Mouse (Mus musculus) embryonic facial prominence, embryonic 13.5 days (tissue): ENCODE results near the gene Tuba1b. TPM values are rescaled to one million over a fixed set of nuclear protein-coding genes. Genes with fewer than 3 reads are reported as not detected.
"Not testable (repeated sequence)": the region's sequence is repeated elsewhere in the genome, so short reads cannot be mapped to it uniquely, and the experiment has no call there.

Experiments
- ATAC-seq: fragments of 200-750 bp; cut with Nextera tagmentation; 2 replicates; pipeline ENCODE4 v1.8.0; 2017; ENCODE audit warnings: low read depth; ENCODE audit not compliant: insufficient number of reproducible peaks, insufficient read depth, low FRiP score, low TSS enrichment
- H3K27ac ChIP-seq: fragments of 300-500 bp; sonication (generic); 2 replicates; pipeline ENCODE4 v1.5.1; 2015; ENCODE audit warnings: moderate library complexity, mild to moderate bottlenecking, inconsistent platforms
- H3K27me3 ChIP-seq: fragments of 300-500 bp; sonication (generic); 2 replicates; pipeline ENCODE4 v1.6.1; 2015; ENCODE audit warnings: mild to moderate bottlenecking, inconsistent platforms
- H3K36me3 ChIP-seq: fragments of 300-500 bp; sonication (generic); 2 replicates; pipeline ENCODE4 v1.6.1; 2015; ENCODE audit warnings: mild to moderate bottlenecking, inconsistent platforms
- H3K4me1 ChIP-seq: fragments of 300-500 bp; sonication (generic); 2 replicates; pipeline ENCODE4 v1.6.1; 2015; ENCODE audit warnings: inconsistent platforms
- H3K4me2 ChIP-seq: fragments of 300-500 bp; sonication (generic); 2 replicates; pipeline ENCODE4 v1.6.1; 2015; ENCODE audit warnings: moderate library complexity, mild to moderate bottlenecking, inconsistent platforms
- H3K4me3 ChIP-seq: fragments of 300-500 bp; sonication (generic); 2 replicates; pipeline ENCODE4 v1.5.1; 2015; ENCODE audit warnings: mild to moderate bottlenecking, inconsistent platforms
- H3K9ac ChIP-seq: fragments of 300-500 bp; sonication (generic); 2 replicates; pipeline ENCODE4 v1.6.1; 2015; ENCODE audit warnings: mild to moderate bottlenecking, inconsistent platforms
- H3K9me3 ChIP-seq: fragments of 300-500 bp; sonication (generic); 2 replicates; pipeline ENCODE4 v1.6.1; 2016; ENCODE audit warnings: inconsistent platforms
- WGBS: fragments of 180-500 bp; shearing (Covaris S2); methylation state at CpG from one replicate; pipeline ENCODE4 v1.1.7; 2015; ENCODE audit warnings: mixed read lengths; 5-methylcytosine and 5-hydroxymethylcytosine counted together
- polyA plus RNA-seq: library from polyadenylated mRNA; unstranded; fragments of >200 nt; fragmentation: Nextera tagmentation; extraction: Ambion mirVana; gene quantifications from 2 replicates; pipeline ENCODE4 v1.2.1, GENCODE M21; 2015

The Tuba1b gene
- polyA plus RNA-seq, 1 experiment from 2014 or later, result 1,651 TPM

DNA sequence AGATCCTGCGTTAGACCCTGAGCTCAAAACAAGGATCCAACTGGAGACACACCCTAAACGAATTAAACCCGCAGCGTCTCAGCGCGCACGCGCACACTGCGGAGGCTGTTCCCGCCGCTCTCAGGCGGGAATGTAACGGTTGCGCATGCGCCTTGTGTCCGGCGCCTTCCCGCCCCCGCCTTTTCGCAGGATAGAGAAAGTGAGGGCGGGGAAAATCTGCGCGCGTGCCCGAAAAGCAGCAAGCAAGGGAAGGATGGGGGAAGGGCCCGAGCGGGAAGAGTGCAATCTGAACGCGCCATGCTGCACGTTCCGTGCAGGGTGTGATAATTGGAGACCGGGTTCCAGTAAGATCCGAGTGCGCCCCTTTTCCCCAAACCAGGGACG, 540 bp downstream of the Tuba1b start:
- Histone ChIP-seq H3K27ac (peak overlapping the region; percentile 99), H3K4me2 (peak overlapping the region; percentile 88), H3K9ac (peak overlapping the region; percentile 95), H3K4me1 (peaks cover 20% of the 10 kb centered on the region), H3K4me3 (peak overlapping the region; percentile 76), H3K27me3 (no peaks in the 10 kb centered on the region), H3K9me3 (no peaks in the 10 kb centered on the region), H3K36me3 (peaks cover 9% of the 10 kb centered on the region)
- peak; percentile 81 for ATAC-seq
- WGBS, result under 1% methylated on average over 35 of the region's 35 CpGs

DNA sequence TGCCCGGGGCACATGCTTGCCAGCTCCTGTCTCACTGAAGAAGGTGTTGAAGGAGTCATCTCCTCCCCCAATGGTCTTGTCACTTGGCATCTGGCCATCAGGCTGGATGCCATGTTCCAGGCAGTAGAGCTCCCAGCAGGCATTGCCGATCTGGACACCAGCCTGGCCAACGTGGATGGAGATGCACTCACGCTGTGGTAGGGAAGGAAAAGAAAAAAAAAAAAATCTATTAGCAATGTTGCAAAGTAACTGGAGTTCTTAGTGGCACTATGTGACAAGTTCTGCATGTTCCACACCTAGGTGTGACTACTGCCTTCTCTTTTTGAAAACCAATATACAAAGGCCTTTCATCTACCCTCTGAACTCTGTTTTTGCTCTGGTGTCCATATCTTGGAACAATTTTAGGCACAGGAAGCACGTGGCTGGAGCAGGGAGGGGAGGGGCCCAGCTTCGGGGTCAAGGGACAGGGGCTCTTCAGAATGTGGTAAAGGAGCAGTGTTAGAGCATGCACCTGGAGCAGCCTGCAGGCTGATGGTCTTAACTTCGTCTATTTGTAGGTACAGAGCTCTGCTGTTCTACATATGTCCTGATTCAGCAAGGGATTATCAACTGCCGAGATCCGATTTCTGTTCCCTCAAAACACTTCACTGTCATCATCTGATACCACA, 1.2 kb downstream of the Tuba1b start:
- peaks cover 26% of the 10 kb centered on the region for H3K4me1 ChIP-seq
- H3K27ac ChIP-seq, result peak overlapping the region; percentile 99
- peak overlapping the region; percentile 88 for H3K4me2 ChIP-seq
- peak overlapping the region; percentile 95 for H3K9ac ChIP-seq
- not testable (repeated sequence) for H3K36me3 ChIP-seq, ATAC-seq, H3K9me3 ChIP-seq, H3K27me3 ChIP-seq
- WGBS, result 12% methylated on average over 8 of the region's 9 CpGs
- H3K4me3 ChIP-seq, result peak overlapping the region; percentile 76

DNA sequence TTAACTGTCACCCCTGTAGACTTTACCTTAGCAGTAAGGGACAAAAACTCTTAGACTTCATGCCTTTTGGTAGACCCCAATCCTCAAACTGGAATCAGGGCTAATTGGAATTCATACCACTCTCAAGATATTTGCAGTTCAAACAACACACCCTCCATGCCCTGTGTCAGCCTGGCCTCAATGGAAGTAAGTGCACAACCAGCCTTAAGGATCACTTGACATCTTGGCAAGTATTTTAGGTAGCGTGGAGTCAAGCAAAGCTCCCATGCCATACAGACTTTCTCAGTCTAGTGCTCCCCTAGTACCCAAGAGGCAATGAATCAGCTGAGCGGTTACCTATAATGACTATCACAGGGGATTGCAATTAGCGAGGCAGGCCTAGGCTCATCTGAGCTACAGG, 3.4 kb downstream of the Tuba1b start:
- H3K4me1 ChIP-seq, result peaks cover 26% of the 10 kb centered on the region
- no peak overlapping the region for H3K27ac ChIP-seq

DNA sequence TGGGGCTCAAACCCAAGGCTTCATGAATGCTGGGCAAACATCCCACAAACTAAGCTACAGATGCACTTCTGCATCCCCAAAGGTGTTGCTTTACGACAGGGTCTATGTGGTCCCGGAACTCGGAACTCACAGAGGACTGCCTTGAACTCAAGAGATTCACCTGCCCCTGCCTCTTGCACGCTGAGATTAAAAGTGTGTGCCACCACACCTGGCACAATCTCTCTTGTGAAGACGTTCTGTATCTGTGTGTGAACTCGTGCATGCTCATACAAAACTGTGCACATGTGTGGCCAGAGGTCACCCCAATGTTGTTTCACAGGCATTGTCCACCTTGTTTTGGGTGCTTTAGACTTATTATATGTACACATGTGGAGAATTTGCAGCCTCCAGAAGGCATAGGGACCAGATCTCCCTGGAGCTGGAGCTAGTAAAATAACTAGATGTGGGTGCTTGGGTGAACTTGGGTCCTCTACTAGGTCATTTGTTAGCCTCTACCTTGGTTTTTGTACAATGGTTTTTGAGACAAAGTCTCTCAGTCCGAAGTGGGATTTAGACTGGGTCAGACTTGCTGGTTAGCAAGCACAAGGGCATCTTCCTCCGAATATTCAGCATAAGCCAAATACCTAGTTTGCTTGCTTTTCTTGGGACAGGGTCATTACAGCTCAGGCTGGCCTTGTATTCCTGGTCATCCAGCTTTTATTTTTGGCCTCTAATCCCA, 4.2 kb downstream of the Tuba1b start:
- no peak for ATAC-seq
- Histone ChIP-seq H3K9ac (no peak overlapping the region), H3K27me3 (no peaks in the 10 kb centered on the region), H3K27ac (no peak overlapping the region), H3K4me2 (no peak overlapping the region), H3K36me3 (peaks cover 9% of the 10 kb centered on the region), H3K9me3 (no peaks in the 10 kb centered on the region), H3K4me3 (no peak overlapping the region), H3K4me1 (peaks cover 18% of the 10 kb centered on the region)
- WGBS, result 52% methylated on average over 8 of the region's 8 CpGs

More for the DNA sequence above, 3.4 kb downstream of the Tuba1b start:
- Histone ChIP-seq H3K4me3 (no peak overlapping the region), H3K4me2 (no peak overlapping the region), H3K9me3 (no peaks in the 10 kb centered on the region), H3K9ac (no peak overlapping the region), H3K27me3 (no peaks in the 10 kb centered on the region), H3K36me3 (peaks cover 9% of the 10 kb centered on the region)
- WGBS, result 76% methylated on average over 3 of the region's 3 CpGs
- no peak for ATAC-seq

DNA sequence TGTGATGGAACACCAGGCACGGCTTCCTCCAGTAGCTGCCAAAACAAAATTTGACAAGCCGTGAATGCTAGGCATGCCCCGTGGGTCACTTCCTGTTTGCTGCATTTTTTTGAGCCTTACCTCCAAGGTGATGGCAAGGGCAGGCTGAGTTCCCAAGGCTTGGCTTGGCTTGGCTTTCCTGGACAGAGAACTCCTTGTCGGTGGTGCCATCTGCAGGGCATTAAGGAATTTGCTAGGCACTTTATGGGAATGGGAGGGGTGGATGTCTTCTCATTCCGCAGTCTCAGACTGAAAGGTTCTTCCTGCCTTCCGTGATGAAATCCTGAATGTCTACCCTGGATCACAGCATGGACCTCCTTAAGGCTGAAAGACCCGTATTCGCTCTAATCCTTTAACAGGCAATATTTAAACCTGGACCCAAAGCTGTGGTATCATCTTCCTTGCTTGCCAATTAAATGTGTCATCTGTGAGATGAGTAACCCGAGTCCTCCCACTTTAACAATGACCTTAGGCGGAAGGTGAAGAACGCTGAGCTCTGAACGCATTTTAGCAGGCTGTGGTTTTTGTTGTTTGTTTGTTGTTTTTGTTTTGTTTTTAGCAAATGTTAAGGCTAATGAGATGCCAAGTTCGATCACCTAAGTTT, 5.6 kb downstream of the Tuba1b start:
- no peaks in the 10 kb centered on the region for H3K27me3 ChIP-seq
- peak overlapping the region; percentile 36; the same call in 1 of the 2 replicates for H3K4me2 ChIP-seq
- no peak overlapping the region for H3K4me3 ChIP-seq
- H3K9me3 ChIP-seq, result no peaks in the 10 kb centered on the region
- 11% methylated on average over 13 of the region's 13 CpGs for WGBS
- H3K9ac ChIP-seq, result no peak overlapping the region
- peaks cover 9% of the 10 kb centered on the region for H3K36me3 ChIP-seq
- peak overlapping the region; percentile 35; the same call in 1 of the 2 replicates for H3K27ac ChIP-seq
- peak; percentile 72; the same call in 1 of the 2 replicates for ATAC-seq
- peaks cover 17% of the 10 kb centered on the region for H3K4me1 ChIP-seq

DNA sequence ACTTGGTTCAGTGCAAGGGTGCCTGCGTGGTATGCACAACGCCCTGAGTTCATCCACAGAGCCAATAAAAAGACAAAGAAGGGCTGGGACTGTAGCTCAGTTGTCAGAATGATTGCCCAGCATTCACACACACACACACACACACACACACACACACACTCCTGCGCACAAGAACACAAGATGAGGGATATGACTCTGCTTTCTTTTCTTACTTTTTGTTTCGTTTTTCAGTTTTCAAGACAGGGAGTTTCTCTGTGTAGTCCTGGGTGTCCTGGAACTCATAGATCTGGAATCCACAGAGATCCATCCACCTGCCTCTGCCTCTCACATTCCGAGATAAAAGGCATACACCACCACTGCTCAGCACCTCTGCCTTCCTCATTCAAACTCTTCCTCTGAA, 6.8 kb downstream of the Tuba1b start:
- H3K27ac ChIP-seq, result no peak overlapping the region
- ATAC-seq, result no peak
- no peaks in the 10 kb centered on the region for H3K27me3 ChIP-seq
- peaks cover 12% of the 10 kb centered on the region for H3K4me1 ChIP-seq
- H3K4me3 ChIP-seq, result no peak overlapping the region
- no peak overlapping the region for H3K9ac ChIP-seq
- H3K4me2 ChIP-seq, result no peak overlapping the region
- no peaks in the 10 kb centered on the region for H3K9me3 ChIP-seq
- H3K36me3 ChIP-seq, result peaks cover 9% of the 10 kb centered on the region
- WGBS, result 85% methylated on average over 5 of the region's 5 CpGs

DNA sequence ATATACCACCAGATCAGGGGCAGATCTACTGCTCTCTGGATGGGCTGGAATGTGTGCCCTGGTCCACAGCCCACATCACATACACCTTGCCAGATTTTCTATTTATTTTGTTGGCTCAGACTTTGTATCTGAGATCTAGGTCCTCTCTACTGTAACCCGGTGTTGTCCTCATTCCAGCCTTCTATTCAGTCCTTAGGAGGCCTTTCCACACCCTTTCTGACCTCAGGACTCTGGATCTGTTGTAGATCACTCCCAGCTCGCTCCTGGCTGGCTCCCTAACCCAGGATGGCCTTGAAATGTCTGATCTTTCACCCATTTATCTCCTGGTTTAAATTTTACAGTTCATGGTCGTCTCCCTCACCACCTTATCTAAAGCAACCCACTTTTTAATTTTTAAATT, 9.7 kb downstream of the Tuba1b start:
- H3K4me3 ChIP-seq, result no peak overlapping the region
- no peak overlapping the region for H3K4me2 ChIP-seq
- no peak overlapping the region for H3K9ac ChIP-seq
- H3K9me3 ChIP-seq, result no peaks in the 10 kb centered on the region
- 74% methylated on average over 3 of the region's 3 CpGs for WGBS
- ATAC-seq, result no peak
- H3K27ac ChIP-seq, result no peak overlapping the region
- H3K36me3 ChIP-seq, result no peaks in the 10 kb centered on the region
- no peaks in the 10 kb centered on the region for H3K27me3 ChIP-seq
- H3K4me1 ChIP-seq, result peaks cover 7% of the 10 kb centered on the region

DNA sequence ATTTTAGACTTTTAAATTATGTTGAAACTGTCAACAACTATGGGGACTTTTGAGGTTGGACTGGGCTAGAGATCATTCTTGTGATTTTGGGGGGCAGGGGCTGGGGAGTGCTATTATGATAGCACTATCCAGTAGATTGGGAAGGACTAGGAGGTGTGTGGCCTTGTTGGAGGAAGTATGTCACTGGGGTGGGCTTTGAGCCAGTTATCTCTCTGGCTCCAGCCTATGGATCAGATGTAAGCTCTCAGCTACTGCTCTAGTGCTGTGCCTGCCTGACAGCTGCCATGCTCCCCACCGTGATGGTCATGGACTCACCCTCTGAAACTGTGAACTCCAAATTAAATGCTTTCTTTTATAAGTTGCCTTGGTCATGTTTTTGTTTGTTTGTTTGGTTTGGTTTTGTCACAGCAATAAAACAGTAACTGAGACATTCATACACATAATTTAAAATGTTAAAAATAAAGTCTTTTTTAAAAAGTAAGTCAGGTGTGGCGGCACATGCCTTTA, 11.3 kb downstream of the Tuba1b start:
- H3K27me3 ChIP-seq, result no peaks in the 10 kb centered on the region
- 82% methylated on average over 2 of the region's 2 CpGs for WGBS
- peaks cover 4% of the 10 kb centered on the region; the same call in 1 of the 2 replicates for H3K4me1 ChIP-seq
- no peaks in the 10 kb centered on the region for H3K36me3 ChIP-seq
- no peak overlapping the region for H3K9ac ChIP-seq
- H3K4me3 ChIP-seq, result no peak overlapping the region
- no peak for ATAC-seq
- no peaks in the 10 kb centered on the region for H3K9me3 ChIP-seq
- H3K27ac ChIP-seq, result no peak overlapping the region
- H3K4me2 ChIP-seq, result no peak overlapping the region

DNA sequence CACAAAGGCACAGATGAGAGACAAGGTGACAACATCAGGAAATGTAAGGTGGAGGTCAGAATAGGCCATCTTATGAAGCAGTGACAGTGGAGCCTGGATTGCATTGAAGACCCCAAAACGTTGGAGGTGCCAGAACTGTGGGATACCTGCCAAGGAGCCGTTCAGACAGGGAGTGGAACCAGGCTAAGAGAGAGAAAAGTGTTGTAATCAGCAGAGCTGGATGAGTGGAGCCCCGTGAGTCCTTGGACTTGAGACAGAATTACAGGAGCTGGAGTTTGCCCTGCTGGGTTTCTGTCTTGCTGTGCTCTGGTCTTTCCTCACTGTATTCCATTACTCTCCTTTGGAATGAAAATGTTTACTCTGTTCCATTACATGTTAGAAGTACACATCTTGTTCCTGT, 11.8 kb downstream of the Tuba1b start:
- Histone ChIP-seq H3K36me3 (no peaks in the 10 kb centered on the region), H3K4me2 (no peak overlapping the region), H3K4me1 (peaks cover 4% of the 10 kb centered on the region; the same call in 1 of the 2 replicates), H3K9ac (no peak overlapping the region), H3K27me3 (no peaks in the 10 kb centered on the region), H3K4me3 (no peak overlapping the region), H3K27ac (no peak overlapping the region), H3K9me3 (no peaks in the 10 kb centered on the region)
- 62% methylated on average over 3 of the region's 3 CpGs for WGBS
- ATAC-seq, result no peak

DNA sequence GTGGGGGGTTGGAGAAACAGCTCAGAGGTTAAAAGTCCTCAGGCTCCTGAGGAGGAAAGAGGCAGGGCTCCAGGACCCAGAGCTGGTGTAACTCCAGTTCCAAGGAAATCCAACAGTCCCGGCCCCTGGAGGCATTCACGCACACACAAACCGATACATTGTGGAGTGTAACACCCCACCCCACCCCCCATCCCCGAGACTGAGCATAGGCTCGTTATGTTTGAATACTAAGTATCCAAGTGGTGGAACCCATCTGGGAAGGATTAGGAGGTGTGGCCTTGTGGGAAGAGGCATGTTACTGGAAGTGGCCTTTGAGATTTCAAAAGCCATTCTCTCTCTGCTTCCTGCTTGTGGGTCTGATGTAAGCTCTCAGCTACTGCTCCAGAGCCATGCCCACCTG, 12.9 kb downstream of the Tuba1b start:
- no peaks in the 10 kb centered on the region for H3K27me3 ChIP-seq
- ATAC-seq, result no peak
- no peaks in the 10 kb centered on the region for H3K9me3 ChIP-seq
- no peaks in the 10 kb centered on the region for H3K36me3 ChIP-seq
- peaks cover 8% of the 10 kb centered on the region for H3K4me1 ChIP-seq
- no peak overlapping the region for H3K27ac ChIP-seq
- no peak overlapping the region for H3K9ac ChIP-seq
- WGBS, result 63% methylated on average over 5 of the region's 5 CpGs
- no peak overlapping the region for H3K4me3 ChIP-seq
- H3K4me2 ChIP-seq, result no peak overlapping the region

DNA sequence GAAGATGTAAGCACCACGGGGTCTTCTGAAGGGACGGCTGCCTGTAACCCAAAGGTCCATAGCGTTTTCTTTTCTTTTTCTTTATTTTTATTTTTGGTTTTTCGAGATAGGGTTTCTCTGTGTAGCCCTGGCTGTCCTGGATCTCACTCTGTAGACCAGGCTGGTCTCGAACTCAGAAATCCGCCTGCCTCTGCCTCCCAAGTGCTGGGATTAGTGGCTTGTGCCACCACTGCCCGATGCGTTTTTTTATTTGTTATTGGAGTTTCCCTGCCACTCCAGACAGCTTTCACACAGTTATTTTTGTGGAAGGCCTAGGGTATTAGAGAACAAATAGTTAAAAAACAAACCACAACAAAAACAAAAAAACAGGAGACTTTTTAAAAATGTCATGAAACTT, 15.9 kb downstream of the Tuba1b start:
- H3K4me1 ChIP-seq, result peaks cover 20% of the 10 kb centered on the region
- peak overlapping the region; percentile 70 for H3K9ac ChIP-seq
- H3K27ac ChIP-seq, result peak overlapping the region; percentile 76; the same call in 1 of the 2 replicates
- H3K9me3 ChIP-seq, ATAC-seq, H3K27me3 ChIP-seq: not testable (repeated sequence)
- H3K36me3 ChIP-seq, result peaks cover 18% of the 10 kb centered on the region
- peak overlapping the region; percentile 84 for H3K4me3 ChIP-seq
- peak overlapping the region; percentile 80 for H3K4me2 ChIP-seq
- 23% methylated on average over 8 of the region's 8 CpGs for WGBS
